Mouse (Mus musculus) lung, adult 2 months (tissue): ENCODE measurements around the gene Tyms. TPM values are rescaled to one million over a fixed set of nuclear protein-coding genes. Genes with fewer than 3 reads are reported as not detected.
"Not testable (repeated sequence)": the region's sequence is repeated elsewhere in the genome, so short reads cannot be mapped to it uniquely, and the experiment has no call there.

Experiments
- DNase-seq: peaks from one replicate; pipeline ENCODE4 v3.0.0; 2022
- H3K4me1 ChIP-seq: fragments of 200-500 bp; 2 replicates; pipeline ENCODE4 v1.6.1; 2011; ENCODE audit warnings: low read length; ENCODE audit not compliant: control insufficient read depth, insufficient read depth
- H3K4me3 ChIP-seq: fragments of 200-500 bp; replicated peaks from 2 replicates; pipeline ENCODE3; 2011; ENCODE audit warnings: low read depth, mild to moderate bottlenecking, control low read depth, low read length; ENCODE audit errors: extremely low read depth
- CTCF ChIP-seq: fragments of 200-500 bp; IDR thresholded peaks from 2 replicates; pipeline ENCODE4 v1.5.1; 2011; ENCODE audit warnings: mild to moderate bottlenecking, low read length, control low read depth; ENCODE audit not compliant: insufficient read depth
- POLR2A ChIP-seq: fragments of 200-500 bp; IDR thresholded peaks from 2 replicates; pipeline ENCODE4 v1.6.1; 2011; ENCODE audit warnings: low read depth, mild to moderate bottlenecking, control low read depth, low read length, borderline replicate concordance; ENCODE audit errors: extremely low read depth
- WGBS: fragments of 180-500 bp; shearing (Covaris S2); methylation state at CpG from one replicate; pipeline ENCODE4 v1.1.7; 2018; 5-methylcytosine and 5-hydroxymethylcytosine counted together
- polyA plus RNA-seq: library from polyadenylated mRNA; depleted of rRNA; stranded (reverse); fragments of >200 nt; gene quantifications from 2 replicates; pipeline ENCODE4 v1.2.3, GENCODE M21; 2012; rRNA removed

Gene Tyms
- polyA plus RNA-seq, 1 experiment: 12.2 TPM

DNA sequence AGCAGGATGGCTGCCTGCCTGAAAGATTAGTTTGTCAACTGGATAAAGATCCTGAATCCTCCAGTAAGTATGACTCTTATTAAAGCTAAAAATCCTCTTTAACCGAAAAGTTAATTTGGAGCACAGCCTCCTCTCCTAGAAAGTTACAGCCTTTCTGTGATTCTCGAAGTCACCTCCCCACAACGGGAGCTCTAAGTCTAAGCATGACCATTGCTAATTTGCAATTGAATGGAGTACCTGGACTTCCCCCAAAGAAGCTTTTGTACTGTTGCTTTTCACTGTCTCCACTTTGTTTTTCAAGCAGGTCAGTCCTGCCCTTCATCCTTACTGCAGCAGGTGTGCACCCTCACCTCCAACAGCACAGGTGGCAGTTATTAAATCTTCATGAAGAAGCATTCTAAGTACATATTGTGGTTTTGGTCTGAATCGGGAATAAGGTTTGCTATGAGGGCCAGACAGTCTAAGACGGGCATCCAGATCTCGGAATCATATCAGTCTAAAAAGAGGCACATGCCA, 15.1 kb downstream of the Tyms start:
- 91% methylated on average over 6 of the region's 6 CpGs for WGBS
- no peak for TF ChIP-seq POLR2A
- TF ChIP-seq CTCF: no peak
- no peak for DNase-seq
- Histone ChIP-seq H3K4me1 (no peaks in the 10 kb centered on the region), H3K4me3 (no peak overlapping the region)

DNA sequence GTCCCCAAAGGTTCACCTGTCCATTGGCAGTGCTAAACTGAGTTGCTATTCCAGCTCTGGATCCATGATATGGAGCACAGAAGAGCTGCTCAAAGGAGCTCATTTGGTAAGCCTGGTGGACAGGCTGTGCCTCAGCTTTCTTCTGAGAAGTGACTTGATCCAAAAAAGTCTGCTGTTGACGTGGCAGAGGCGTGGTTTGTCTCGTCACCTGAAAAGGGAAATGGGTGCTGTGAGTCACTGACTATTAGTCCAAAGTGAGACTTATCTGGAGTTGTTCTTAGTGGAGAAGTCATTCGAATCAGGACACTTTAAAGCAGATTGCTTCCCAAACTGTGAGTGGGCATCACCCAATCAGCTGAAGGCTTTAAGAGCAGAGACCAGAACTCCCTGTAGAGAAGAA, 33.6 kb downstream of the Tyms start:
- H3K4me3 ChIP-seq, DNase-seq, H3K4me1 ChIP-seq: not testable (repeated sequence)
- WGBS: 52% methylated on average over 4 of the region's 4 CpGs

DNA sequence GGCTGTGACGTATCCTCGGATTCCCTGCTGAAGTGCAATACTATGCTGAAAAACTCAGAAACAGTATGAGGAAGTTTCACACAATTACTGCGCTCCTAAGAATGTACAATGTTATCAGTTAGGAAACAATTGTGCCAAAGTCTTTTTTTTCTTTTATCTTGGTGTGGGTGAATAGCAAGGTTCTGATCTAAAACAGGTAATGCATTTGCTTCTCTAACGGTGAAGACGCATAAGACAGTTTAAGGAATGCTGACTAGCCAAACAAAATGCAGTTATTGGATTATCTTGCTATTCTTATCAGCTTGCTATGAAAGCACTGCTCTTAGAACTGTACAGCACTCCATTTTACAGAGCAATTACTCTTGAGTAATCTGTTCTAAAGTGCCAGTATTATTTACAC, 34.1 kb downstream of the Tyms start:
- H3K4me3 ChIP-seq: not testable (repeated sequence)
- 74% methylated on average over 5 of the region's 5 CpGs for WGBS

DNA sequence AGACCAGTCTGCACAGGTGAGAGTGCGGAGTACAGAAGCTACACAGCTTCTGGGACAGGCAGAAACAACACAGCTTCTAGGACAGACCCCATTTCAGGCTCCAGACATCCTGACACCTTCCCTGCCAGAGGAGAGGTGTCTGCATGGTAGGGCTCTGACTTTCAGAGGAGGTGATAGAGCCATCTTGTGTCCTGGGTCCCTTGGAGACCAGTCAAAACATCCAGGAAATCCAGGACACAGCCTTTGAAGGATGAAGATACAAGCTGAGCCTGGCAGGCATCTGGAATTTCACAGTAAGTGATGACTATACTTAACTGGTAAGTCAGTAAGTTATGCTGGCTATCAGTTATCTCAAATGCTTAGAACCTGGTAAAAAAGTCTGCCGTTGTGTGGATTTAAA, 36.3 kb downstream of the Tyms start:
- not testable (repeated sequence) for DNase-seq, H3K4me1 ChIP-seq, H3K4me3 ChIP-seq
- 79% methylated on average over 2 of the region's 2 CpGs for WGBS

More for the DNA sequence above, 34.1 kb downstream of the Tyms start:
- H3K4me1 ChIP-seq, DNase-seq: not testable (repeated sequence)

DNA sequence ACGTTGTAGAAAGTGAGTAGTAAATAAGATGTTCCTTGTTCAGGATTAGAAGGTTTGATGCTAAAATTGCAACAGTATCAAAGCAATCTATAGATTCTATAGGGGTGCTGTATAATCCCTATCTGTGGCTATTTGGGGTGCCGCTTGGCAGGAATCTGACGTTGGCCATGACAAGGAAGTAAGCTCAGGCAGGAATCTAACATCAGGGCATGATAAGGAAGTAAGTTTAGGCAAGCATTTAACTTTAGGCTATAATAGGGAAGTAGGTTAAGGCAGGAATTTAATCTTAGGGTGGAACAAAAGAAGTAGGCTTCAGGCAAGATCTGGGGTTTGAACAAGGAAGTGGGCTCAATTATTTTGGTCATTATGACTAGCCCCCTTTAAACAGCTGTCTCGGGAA, 37.6 kb downstream of the Tyms start:
- not testable (repeated sequence) for H3K4me1 ChIP-seq, H3K4me3 ChIP-seq, DNase-seq
- WGBS: 67% methylated on average over 4 of the region's 4 CpGs

DNA sequence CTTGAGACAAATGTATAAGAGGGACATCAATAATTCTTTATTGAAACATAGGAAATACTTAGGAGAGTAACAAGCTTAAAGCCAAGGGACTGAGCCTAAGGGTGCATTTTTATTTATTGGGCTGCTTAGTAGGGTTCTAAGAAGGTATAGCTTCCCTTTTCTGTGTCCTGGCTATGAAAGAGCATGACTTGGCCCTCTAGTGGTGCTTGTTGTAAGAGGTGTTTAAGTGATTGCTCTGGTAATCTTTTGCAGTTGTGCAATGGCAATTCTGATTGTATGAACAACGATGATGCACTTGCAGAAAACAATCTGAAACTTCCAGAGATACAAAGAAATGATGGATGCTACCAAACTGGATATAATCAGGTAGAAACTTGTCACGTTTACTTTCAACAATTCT, 58.8 kb downstream of the Tyms start:
- peaks cover 2% of the 10 kb centered on the region; the same call in 1 of the 2 replicates for H3K4me1 ChIP-seq
- no peak for TF ChIP-seq POLR2A
- no peak for TF ChIP-seq CTCF
- no peak overlapping the region for H3K4me3 ChIP-seq
- 46% methylated on average over 2 of the region's 2 CpGs for WGBS
- DNase-seq: no peak

DNA sequence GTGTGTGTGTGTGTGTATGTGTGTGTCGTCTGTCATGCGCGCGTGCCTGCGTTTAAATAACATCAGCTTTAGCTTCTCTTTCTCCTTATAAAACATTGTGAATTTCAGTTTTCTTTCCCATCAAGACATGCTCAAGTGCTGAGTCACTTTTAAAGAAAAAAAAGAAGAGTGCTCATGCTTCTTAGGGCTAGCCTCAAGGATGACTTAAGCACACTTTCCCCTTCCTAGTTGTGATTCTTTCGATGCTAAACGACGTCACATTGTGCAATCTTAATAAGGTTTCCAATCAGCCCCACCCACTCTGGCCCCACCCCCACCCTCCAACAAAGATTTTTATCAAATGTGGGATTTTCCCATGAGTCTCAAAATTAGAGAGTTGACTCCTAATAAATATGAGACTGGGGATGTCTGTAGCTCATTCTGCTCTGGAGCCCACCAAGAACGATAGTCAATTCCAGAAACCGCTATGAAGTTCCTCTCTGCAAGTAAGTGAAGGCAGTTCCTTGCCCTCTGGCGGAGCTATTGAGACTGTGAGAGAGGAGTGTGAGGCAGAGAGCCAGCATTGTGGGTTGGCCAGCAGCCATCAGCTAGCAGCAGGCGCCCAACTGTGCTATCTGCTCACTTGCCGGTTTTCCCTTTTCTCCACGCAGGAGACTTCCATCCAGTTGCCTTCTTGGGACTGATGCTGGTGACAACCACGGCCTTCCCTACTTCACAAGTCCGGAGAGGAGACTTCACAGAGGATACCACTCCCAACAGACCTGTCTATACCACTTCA, 60.5 kb downstream of the Tyms start, which contains the start of gene Il6:
Gene Il6 (plus strand): TSS at position 389 of the 778 bp plus-strand sequence.
- 24% methylated on average over 16 of the region's 16 CpGs for WGBS
- TF ChIP-seq CTCF: peak; percentile 27; the same call in 1 of the 2 replicates
- TF ChIP-seq POLR2A: no peak
- Histone ChIP-seq H3K4me3 (no peak within 1 kb of the TSS), H3K4me1 (peaks cover 2% of the 10 kb centered on the region; the same call in 1 of the 2 replicates)
- peak; percentile 86 for DNase-seq

Other genes with a start within 250 kb of the Tyms start
- not detected in 2 replicates for gene Il6, start 60.5 kb downstream of the Tyms start, polyA plus RNA-seq
- gene Garem2, start 31.5 kb upstream of the Tyms start, polyA plus RNA-seq: 0.09 and 0.15 TPM in 2 replicates
- gene 3110082J24Rik, start 32.5 kb upstream of the Tyms start, polyA plus RNA-seq: not detected in 2 replicates
- 36.2 and 64.3 TPM in 2 replicates for gene Hadha, start 81.5 kb upstream of the Tyms start, polyA plus RNA-seq
- gene Hadhb, start 81.6 kb upstream of the Tyms start, polyA plus RNA-seq: 49.3 and 112 TPM in 2 replicates
- gene Adgrf3, start 132.1 kb upstream of the Tyms start, polyA plus RNA-seq: 0.15 and 0.27 TPM in 2 replicates
- 20.4 and 33.5 TPM in 2 replicates for gene Selenoi, start 159.0 kb upstream of the Tyms start, polyA plus RNA-seq
- gene Drc1, start 207.8 kb upstream of the Tyms start, polyA plus RNA-seq: 1.3 and 3.1 TPM in 2 replicates